Mouse (Mus musculus): Measurements from ENCODE around the gene Nfatc3.
A peak's percentile ranks its signal among the peaks of the same experiment; 100 is the strongest.

Nfatc3 gene

DNA sequence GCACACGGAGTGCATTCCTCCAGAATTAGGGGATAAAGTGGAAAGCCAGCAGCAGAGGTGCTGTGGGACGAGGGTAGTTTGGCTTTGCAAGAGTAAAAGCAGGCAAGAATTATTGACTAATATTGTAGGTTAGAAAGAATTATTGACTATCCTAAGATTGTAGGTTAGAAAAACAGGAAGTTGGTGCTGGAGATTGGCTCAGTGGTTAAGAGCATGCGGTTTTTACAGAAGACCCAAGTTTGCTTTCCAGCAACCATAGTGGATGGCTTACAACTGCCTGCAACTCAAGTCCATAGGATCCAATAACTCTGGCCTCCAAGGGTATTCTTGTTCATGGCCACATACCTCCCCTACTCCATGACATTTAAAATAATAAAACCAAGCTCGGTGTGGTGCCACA lies 87.4 kb downstream of the Nfatc3 start:
- no peak for DNase-seq (ENCODE audit: low read depth, low spot score)

DNA sequence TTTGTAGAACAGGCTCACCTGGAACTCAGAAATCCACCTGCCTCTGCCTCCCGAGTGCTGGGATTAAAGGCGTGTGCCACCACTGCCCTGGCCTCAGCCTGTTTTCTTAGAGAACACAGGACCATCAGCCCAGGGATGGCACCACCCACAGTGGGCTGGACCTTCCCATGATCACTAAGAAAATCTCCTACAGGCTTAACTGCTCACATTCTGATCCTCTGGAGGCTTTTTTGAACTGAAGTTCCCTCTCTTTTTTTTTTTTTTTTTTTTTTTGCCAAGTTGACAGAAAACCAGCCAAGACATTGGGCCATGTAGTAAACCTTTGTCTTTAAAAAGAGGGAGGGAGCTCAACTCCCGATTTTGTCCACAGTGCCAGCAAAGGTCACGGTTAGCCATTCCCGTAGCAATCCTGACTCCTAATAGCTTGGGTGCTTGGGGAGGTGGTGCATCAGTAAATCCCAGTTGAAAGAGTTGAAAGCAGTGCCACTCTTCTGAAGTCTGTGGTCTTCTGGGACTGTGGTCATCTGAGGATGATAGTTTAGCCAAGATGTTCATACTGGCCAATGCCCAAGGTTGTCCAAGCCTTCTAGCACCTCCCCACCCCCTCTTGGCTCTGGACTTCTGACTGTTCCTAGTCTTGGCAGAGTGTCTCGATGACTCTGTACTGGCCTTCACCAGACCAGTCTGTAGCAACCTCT lies 89.4 kb downstream of the Nfatc3 start:
- DNase-seq (ENCODE audit: low read depth, low spot score), result no peak

DNA sequence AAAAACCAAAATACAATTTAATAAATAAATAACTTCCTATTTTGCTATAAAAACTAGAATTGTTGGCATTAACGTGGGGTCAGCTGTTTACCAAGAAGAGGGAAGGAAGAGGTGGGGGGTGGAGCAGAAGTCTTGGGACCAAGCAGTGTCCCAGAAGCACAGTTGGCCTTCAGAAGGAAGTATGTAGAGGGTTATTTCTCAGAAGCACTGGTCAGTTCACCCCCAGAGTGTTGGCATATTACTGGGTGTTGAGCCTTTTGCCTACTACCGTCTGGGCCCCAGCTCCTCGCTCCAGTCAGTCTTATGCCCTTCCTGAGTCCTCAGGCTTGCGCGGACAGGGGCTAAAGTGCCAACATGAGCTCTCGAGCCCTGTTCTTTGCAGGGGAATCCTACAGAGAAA lies 90.4 kb downstream of the Nfatc3 start:
- no peak for DNase-seq (ENCODE audit: low read depth, low spot score)

DNA sequence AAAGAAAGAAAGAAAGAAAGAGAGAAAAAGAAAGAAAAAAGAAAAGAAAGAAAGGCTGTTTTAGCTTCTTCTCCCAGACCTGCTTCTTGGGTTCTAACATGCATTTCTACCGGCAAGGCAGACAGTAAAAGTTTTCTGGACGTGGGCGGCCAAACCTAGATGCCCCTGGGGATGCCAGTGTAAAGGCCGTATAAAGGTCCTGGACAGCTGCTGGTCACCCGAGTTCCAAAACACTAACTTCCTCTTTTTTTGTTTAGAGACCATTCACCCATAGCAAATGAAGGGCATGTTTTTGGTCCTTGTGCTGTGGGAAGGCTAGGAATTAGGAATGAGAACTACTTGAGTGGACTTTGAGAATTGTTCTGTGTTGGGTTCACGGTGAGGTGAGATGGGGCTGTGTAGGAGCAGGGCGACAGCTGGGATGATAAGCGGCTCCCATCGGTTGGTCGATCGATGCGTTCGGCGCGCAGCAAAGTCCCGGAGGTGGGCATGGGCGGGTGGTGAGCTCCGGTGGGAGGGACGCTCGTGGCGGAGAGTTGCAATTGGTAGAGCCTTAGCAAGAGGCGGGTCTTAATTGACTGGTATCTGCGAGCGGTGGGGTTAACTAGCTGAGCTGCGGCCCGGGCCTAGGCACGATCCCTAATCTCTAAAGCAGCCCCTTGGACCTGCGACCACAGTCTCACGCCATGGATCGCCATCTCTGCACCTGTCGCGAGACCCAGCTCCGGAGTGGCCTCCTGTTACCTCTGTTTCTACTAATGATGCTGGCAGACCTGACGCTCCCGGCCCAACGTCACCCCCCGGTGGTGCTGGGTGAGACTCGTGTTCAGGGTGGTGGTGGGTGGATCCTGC lies 91.4 kb downstream of the Nfatc3 start, which contains the start of gene Pla2g15:
Pla2g15 (plus strand) TSS at position 599 of the 852 bp plus-strand sequence.
- peak; percentile 94 for DNase-seq (ENCODE audit: low read depth, low spot score)

DNA sequence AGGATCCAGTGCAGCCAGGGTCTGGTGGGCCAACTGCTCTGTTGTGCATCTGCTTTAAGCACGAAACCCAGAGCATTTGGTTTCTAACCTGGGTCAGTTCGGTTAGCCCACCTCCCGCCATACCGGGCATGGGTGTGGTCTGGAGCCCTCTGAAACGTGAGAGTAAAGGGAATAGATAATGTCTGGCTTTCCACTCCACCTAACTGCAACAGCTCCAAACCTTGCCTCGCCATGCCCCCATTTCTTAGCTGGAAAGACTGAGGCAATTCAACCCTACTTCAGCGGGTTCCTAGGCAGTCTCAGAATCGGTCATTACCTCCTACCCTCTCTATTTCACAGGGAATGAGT lies 92.0 kb downstream of the Nfatc3 start:
- no peak for DNase-seq (ENCODE audit: low read depth, low spot score)

DNA sequence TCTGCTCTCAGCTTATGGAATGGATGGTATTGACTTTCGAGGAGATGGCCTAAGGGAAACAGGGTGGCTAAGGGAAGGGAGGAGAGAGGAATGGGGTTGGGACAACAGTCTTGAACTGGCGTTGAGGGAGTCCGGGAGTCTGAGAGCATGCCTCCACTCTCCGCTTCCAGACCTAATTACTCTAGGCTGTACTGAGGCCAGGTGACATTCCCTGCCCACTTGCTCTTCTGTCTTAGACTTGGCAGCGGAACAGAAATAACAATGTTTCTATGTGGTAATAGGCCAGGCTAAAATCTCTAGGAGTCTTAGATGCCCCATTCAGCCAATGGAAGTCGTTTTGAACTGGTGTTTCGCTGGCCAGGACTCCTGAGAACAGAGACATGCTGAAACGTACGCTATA lies 92.4 kb downstream of the Nfatc3 start:
- DNase-seq (ENCODE audit: low read depth, low spot score), result no peak

DNA sequence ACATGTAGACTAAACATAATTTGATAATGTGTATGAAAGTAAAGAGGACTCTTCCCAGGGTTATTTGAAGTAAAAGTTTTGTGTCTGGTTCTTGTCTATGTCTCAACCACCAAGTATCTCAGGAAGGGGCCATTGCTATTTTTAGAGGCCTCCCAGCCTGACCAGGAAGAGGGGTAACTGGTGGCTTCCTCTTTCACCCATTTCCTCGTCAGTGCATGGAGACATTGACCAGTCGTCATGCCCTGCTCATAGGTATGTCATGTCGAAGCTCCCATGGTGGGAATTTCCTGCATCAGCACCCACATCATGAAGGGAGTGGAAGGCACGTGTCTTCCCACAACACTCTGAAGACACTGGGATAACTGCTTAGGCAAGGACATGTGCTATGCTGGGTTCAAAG lies 94.2 kb downstream of the Nfatc3 start:
- DNase-seq (ENCODE audit: low read depth, low spot score), result no peak

DNA sequence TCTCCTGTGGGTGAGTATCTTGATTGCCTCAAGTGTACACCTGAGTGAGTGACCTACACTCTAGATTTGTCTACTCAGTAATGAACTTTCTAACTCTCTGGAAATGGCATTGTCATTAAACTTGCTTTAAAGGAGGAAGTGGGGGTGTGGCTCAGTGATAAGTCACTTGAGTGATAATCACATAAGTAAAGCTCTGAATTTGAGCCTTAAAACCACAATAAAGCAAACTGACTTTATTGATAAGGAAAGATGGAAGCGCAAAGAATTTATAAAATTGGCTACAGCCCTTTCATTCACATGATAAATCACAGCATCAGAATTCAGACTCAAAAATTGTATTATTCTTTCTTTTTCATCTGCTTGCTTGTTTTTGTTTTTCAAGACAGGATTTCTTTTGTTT lies 98.8 kb downstream of the Nfatc3 start:
- DNase-seq (ENCODE audit: low read depth, low spot score), result no peak

DNA sequence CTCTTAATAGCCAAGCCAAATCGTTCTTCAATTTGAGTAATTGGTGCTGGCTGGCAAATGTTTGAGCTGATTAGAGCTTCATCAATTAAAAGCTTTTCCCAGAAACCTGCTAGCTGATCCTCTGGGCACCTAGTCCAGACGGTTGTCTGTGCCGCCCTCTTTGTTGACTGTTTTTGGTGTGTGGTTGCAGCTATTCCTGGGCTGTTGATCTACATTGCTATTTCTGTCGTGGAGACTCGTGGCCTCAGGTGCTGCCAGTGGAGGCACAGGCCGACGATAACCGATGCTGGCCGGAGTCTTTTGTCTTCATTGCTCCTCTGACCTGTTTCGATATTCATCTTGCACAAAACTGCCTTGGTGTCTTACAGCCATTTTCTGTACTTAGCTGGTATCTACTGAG lies 99.7 kb downstream of the Nfatc3 start:
- DNase-seq (ENCODE audit: low read depth, low spot score), result no peak

DNA sequence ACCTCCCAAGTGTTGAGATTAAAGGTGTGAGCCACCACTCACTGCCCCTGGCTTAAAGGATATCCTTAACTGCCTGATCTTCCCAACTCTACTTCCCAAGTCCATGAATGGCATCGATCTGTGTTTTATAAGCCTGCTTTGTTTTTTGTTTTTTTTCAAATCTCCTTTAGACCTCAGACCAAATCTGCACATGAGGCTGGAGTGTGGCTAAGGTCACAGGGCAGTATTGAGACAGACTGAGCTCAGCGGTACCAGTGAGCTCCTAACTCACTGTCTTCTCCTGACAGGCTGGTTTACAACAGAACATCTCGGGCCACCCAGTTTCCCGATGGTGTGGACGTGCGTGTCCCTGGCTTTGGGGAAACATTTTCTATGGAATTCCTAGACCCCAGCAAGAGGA lies 101.2 kb downstream of the Nfatc3 start:
- no peak for DNase-seq (ENCODE audit: low read depth, low spot score)

DNA sequence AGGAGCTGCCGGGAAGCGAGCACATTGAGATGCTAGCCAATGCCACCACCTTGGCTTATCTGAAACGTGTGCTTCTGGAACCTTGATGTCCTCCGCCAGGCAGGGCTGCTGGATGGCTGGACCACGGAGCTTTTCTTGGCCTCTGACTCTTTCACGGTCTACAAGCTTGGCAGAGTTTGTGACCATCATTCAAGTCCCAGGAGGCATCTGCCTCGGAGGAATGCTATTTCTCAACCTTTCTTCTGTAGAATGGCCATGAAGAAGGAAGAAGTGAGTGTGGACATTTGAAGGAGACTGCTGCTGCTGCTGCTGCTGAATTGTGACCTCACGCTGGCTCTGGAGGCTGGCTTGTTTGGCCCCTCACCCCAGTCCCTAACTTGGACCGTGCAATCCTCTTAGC lies 104.6 kb downstream of the Nfatc3 start:
- DNase-seq (ENCODE audit: low read depth, low spot score), result no peak

DNA sequence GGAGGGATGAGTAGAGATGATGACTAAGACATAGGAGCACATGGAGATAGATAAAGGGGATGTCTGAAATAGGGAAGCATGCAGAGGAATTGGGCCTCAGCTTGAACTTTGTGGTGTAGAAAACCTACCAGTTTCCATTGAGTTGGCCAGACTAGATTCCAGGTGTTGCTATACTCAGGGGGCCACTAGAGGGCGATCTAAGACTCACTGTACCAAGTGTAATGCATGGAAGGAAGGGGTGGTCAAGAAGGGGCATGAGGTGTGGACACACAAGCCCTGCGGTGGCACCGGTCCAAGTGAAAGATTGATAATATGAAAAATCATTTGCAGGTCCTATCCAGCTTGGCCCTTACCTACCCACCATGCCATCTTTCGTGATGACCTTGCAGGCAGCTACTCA lies 106.8 kb downstream of the Nfatc3 start:
- peak; percentile 71 for DNase-seq (ENCODE audit: low read depth, low spot score)

DNA sequence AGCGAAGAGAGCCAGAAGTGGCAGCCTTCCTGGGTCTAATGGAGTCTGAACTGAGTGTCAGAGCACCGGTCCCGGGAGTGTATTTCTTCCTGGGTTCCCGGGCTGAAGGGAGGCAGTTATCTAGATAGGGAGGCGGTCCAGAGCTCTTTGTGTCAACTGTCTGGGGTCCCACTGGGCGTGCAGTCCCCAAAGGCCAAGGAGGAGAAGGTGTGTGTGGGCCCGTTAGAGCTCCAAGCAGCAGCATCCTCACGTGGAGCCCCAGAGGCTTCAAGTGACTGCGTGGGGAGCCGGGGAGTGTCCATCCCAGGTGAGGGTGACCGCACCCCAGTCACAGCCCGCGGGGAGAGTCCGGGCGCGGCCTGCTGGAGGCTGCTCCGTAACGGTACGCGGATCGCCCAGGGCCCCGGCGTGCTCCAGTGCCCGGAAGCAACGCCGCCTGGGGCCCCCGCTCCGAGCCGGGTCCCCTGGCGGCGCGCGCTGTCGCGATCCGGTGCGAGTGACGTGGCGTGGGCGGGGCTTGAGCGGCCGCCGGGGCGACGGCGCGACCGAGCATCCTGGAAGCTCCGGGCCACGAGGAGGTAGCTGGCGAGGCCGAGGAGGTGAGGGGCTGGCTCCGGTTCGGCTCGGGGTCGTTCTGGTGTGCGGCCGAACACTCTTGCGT lies 109.8 kb downstream of the Nfatc3 start, which contains the start of gene Slc7a6:
Slc7a6 (plus strand) TSS at position 502 of the 661 bp plus-strand sequence.
- DNase-seq (ENCODE audit: low read depth, low spot score), result peak; percentile 85

DNA sequence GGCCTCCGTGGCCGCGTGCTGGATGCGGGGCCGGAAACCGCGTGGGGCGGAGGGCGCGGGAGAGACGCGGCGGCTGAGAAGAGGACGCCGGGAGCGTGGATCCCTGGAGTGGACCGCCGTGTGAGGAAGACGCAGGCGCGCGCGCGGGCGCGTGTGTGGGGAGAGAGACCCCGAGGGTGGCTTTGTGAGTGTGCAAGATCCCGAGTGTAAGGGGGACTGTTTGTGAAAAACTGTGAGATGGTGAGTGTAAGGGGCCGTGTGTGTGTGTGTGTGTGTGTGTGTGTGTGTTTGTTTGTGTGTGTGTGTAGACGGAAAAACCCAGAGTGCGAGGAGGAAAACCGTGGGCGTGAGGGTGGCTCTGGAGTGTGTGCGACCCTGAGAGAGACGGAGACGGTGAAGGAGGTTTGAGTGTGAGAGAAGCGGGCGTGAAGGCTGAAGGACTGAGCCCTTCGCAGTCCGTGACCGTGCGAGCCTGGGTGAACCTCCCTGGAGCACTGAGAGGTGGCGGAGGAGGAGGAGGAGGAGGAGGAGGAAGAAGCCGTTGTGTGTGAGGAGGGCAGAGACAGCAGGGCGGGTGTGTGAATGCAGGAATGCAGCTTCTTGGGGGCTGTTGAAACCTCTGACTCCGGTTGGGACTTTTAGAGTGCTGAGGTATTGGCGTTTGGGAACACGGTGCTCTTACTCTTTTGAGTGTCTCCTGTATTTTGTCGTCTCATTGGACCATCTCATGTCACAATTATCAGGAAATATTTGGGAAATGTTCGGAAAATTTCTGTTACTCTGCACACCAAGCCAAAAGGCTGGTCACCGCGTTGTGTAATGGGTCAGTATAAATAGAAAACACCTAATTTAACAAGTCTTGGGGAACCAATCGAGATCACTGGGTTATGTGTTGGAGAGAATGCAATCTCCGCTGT lies 110.6 kb downstream of the Nfatc3 start:
- DNase-seq (ENCODE audit: low read depth, low spot score), result peak; percentile 54

DNA sequence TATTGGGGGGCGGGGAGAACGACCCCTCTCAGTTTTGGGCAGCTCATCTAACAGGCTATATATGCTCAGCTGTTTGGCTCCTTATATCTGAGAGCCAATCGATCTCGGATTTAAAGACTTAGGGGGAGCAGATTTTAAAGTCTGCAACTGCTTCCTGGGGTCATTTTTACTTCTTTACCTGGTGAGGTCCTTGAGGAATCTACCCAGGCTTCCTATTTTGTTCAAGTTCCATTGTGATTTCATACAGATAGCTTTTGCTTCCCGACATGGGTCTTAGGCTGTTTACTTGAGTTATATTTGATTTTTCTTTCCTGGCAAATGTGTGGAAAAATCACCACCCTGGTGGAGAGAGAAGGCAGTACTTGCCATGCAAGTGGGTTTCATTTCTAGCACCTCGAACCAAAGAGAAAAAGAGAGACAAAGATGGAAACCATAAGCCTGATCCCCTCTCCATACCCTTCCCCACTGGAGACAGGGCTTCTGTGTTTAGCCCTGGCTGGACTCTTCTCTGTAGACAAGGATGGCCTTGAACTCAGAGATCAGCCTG lies 111.4 kb downstream of the Nfatc3 start:
- DNase-seq (ENCODE audit: low read depth, low spot score), result peak; percentile 22

DNA sequence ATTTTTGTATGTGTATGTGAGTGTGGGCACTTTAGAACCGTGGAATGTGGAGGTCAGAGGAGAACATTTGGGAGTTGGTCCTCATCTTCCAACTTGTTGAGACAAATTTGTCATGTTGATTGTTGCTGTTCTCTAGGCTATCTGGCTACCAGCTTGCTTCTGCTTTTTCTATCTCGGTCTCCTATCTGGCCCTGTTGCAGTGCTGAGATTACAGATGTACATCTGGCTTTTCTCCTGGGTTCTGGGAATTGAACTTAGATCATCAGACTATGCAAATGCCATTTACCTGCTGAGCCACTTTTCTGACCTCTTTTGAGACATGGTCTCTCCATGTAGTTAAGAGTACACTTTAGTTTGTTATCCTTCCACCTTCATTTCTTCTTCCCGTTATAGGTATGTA lies 114.9 kb downstream of the Nfatc3 start:
- DNase-seq (ENCODE audit: low read depth, low spot score), result no peak

DNA sequence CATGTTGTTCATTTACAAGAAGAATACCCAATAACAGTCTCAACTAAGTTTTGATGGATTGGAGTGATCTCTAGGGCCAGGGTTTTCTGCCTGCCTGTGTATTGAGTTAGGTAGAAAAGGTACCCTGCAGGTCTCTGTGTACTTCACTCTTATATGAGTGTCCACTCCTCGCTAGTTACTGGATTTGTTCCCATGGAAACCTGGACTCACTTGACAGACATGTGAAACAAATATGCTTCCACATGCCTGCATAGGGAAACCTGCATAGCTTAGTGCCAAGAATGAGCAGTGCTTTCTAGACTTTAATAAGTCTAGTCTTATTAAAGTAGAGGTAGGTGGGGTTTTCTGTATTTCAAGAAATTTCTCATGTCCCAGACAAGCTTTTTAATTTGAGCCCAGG lies 118.3 kb downstream of the Nfatc3 start:
- peak; percentile 6 for DNase-seq (ENCODE audit: low read depth, low spot score)

DNA sequence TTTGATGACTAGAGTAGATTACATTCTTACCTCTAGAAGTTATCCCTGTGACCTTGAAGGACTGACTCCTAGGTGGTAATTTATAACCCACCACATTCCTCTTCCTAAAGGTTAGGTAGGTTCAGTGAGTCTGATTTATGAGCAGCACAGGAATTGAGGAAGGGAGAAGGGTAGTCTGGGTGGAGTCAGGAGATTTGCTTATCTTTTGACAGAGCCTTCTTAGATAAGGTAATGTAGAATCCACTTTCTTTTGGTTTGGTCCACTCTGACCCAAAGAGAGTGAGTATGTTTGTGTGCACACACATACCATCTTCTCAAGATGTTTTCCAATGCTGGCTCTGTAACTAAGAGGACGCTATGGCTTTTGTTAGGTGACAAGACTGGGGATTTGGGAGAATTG lies 119.0 kb downstream of the Nfatc3 start:
- peak; percentile 23 for DNase-seq (ENCODE audit: low read depth, low spot score)

DNA sequence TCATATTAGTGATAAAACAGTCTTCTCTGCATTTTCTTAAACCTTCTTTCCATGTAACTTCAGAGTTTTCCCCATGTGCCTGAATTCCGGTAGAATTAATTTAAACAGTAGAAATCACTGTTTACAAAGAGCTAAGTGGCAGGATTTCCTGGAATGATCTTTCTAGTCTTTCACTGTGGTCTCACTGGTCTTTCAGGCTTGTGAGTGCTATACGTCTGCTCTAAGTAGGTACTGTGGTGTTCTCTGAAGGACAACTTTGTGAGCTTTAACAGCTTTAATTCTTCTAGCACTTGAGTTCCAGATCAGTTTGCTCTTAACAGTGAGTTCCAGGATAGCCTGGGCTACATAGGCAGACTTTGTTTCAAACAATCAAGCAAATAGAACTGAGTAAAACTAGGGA lies 119.8 kb downstream of the Nfatc3 start:
- DNase-seq (ENCODE audit: low read depth, low spot score), result no peak
